Mouse (Mus musculus) embryonic stem cell, embryonic (primary cell): ENCODE data around the gene Tfip11.

Experiments
- CTCF ChIA-PET, 4 experiments: fragments of 300-600 bp in 2 of 4; fragments of 350-600 bp in 2 of 4; sonication (Branson Sonifier 250); formaldehyde crosslinking; loops; one replicate each; lab custom pipeline; 2022; ENCODE audit warnings: inconsistent platforms in 2 of 4; lab: Charles Lee
- POLR2A ChIA-PET, 4 experiments: fragments of 300-600 bp in 2 of 4; fragments of 350-600 bp in 2 of 4; sonication (Branson Sonifier 250); formaldehyde crosslinking; loops; one replicate each; lab custom pipeline; 2022; ENCODE audit warnings: antibody characterized with exemption in 4 of 4, inconsistent platforms in 1 of 4; lab: Charles Lee

The Tfip11 gene

DNA sequence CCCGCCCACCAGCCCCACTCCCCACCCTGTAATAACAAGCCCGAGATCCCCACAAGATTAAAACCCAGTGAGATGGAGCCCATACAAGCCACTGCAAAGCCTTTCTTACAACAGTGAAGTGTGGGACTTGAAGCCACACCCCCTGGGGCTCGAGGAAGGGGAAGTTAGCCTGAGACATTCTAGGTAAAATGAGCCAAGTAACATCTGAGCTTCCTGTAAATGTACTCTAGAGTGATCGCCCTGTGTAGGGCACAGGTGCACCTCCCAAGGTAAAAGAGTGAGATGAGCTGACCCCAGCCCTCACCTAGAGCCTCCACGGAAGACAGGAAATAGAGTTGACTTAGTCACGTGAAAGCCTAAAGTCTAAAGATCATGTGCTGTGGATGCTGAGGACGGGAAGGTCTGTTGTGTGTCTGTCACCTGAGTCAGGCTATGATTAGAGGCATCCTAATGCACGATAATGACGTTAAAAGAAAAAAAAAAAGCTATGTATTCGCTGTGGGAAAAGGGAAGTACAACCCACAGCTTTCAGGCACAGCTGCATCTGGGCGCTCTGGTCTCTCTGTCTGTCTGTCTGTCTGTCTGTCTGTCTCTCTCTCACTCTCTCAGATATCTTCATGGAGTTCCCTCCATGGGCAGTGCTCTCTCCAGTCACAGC lies 39.0 kb upstream of the Tfip11 start:
- ChIA-PET CTCF (interaction anchor here in 3 of 4 experiments (0.5 to 0.9 kb wide), 4 partner anchors 46 to 1094 kb away, joined by 3 to 5 read pairs (median 4); no protein-coding TSS in a partner anchor), POLR2A (interaction anchor here in 3 of 4 experiments (0.7 to 4.6 kb wide), 20 partner anchors 8 to 308 kb away, joined by 3 to 40 read pairs (median 4); partner anchors contain the start of gene Tpst2 (in 3 of the 3))

DNA sequence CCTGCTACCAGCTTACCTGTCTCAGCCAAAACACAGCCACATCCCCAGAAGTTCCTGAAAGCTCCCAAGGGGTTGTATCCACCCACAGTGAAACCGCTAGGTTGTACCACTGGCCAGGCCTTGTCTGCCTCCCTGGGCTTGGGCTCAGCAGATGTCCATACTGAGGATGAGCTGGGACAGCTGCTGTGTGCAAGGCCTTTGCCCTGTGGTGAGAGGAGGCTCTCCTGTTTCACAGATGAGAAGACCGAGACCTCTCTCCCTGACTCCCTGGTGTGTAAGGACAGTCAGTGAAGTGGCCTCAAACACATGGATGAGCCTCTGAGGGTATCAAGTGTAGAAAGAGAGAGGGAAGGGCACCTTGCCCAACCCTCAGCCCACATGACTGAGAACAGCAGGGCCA lies 38.5 kb upstream of the Tfip11 start:
- ChIA-PET CTCF (interaction anchor here in 2 of 4 experiments (0.5 to 0.8 kb wide), 2 partner anchors 47 to 445 kb away, joined by 3 to 4 read pairs; no protein-coding TSS in a partner anchor), POLR2A (interaction anchor here in 3 of 4 experiments (0.7 to 4.6 kb wide), 17 partner anchors 7 to 308 kb away, joined by 3 to 40 read pairs (median 5); partner anchors contain the start of gene Tpst2 (in 3 of the 3))

GRCm38 (mm10) chr5:112288193-112289141 lies 37.7 kb upstream of the Tfip11 start:
- ChIA-PET CTCF (interaction anchor here in 1 of 4 experiments (0.6 kb wide), 1 partner anchor 14 kb away, joined by 9 read pairs; no protein-coding TSS in a partner anchor), POLR2A (interaction anchor here (0.6 to 4.6 kb wide), 12 partner anchors 9 to 743 kb away, joined by 3 to 40 read pairs (median 4); partner anchors contain the start of gene Tpst2 (in 3 of the 4))

DNA sequence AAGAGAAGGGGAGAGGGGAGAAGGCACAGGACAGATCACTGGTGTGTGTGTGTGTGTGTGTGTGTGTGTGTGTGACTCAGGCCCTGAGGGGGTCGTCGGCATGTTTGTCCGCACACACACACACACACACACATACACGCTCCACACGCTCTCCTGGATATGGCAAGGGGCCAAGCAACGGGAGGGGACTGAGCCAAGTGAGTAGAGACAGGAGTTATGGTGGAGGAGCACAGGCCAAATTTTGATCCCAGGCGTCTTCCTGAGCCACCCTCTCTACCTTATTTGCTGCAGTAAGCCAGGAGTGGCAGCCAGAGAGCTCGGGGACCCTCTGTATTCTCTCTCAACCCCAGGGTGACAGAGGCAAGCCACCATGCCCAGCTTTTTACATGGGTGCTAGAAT lies 36.9 kb upstream of the Tfip11 start:
- CTCF ChIA-PET = interaction anchor here in 2 of 4 experiments (0.6 to 1.0 kb wide), 4 partner anchors 8 to 108 kb away, joined by 3 to 9 read pairs (median 3); no protein-coding TSS in a partner anchor
- POLR2A ChIA-PET = interaction anchor here in 2 of 4 experiments (0.6 to 3.8 kb wide), 6 partner anchors 8 to 35 kb away, joined by 3 to 22 read pairs (median 3); partner anchors contain the start of gene Tpst2 (in 1 of the 2)

- ChIA-PET CTCF (interaction anchor here in 2 of 4 experiments (0.6 to 1.0 kb wide), 4 partner anchors 9 to 180 kb away, joined by 3 read pairs; no protein-coding TSS in a partner anchor), POLR2A (interaction anchor here in 2 of 4 experiments (0.6 to 4.0 kb wide), 9 partner anchors 8 to 43 kb away, joined by 3 to 25 read pairs (median 3); partner anchors contain the start of gene Tpst2 (in 1 of the 2))
These were observed 36.2 kb upstream of the Tfip11 start for GRCm38 (mm10) chr5:112289819-112290535.

- ChIA-PET CTCF (no interaction called here), POLR2A (interaction anchor here in 2 of 4 experiments (0.7 to 4.0 kb wide), 8 partner anchors 8 to 42 kb away, joined by 3 to 25 read pairs (median 4); partner anchors contain the start of gene Tpst2 (in 2 of the 2))
These were observed 35.6 kb upstream of the Tfip11 start for GRCm38 (mm10) chr5:112290536-112290880.

DNA sequence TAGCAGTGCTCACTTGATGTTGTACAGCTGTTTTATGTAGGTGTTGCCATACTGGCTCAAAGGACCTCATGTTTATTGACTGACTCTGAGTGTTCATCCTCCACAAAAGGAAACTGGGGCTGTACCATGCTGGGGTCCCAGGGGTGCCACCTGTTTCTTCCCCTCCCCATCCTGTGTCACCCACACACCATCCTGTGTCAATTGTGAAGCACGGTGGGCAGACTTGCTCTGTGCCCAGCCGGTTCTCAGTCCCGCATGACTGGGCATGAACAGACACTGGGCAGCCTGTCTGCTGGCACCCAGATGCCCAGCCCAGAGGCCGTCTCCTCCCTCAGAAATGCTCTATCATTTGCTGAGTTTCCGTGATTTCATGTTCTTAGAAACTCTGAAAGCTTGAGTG lies 34.3 kb upstream of the Tfip11 start:
- ChIA-PET CTCF (interaction anchor here in 1 of 4 experiments (0.6 kb wide), 1 partner anchor 24 kb away, joined by 5 read pairs; no protein-coding TSS in a partner anchor), POLR2A (interaction anchor here in 2 of 4 experiments (0.6 to 4.0 kb wide), 8 partner anchors 9 to 898 kb away, joined by 3 to 25 read pairs (median 4); partner anchors contain the start of gene Tpst2 (in 2 of the 2))

GRCm38 (mm10) chr5:112292343-112292980 lies 33.7 kb upstream of the Tfip11 start:
- CTCF ChIA-PET = no interaction called here
- POLR2A ChIA-PET = interaction anchor here in 2 of 4 experiments (1.0 to 4.0 kb wide), 12 partner anchors 8 to 51 kb away, joined by 3 to 25 read pairs (median 4); partner anchors contain the start of gene Tpst2 (in 2 of the 2)

DNA sequence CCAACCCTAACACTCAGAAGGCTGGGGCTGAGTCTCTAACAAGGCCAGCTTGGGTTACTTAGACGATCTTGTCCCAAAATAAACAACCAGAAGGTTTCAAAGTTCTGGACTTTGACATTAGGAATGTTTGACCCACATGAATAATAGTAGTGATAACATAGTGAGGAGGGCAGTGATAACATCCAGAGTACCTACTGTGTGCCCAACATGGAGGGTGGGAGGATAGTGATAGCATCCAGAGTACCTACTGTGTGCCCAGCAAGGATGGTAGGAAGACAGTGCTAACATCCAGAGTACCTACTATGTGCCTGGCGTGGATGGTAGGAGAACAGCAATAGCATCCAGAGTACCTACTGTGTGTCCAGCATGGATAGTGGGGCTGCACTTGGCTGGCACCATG lies 32.4 kb upstream of the Tfip11 start:
- ChIA-PET CTCF (interaction anchor here in 2 of 4 experiments (0.6 to 0.8 kb wide), 2 partner anchors 16 to 57 kb away, joined by 3 to 8 read pairs; no protein-coding TSS in a partner anchor), POLR2A (interaction anchor here in 2 of 4 experiments (1.4 to 4.0 kb wide), 8 partner anchors 9 to 25 kb away, joined by 3 to 25 read pairs (median 6); partner anchors contain the start of gene Tpst2 (in 2 of the 2))

- POLR2A ChIA-PET = interaction anchor here in 2 of 4 experiments (1.0 to 2.8 kb wide), 13 partner anchors 8 to 53 kb away, joined by 3 to 20 read pairs (median 6); partner anchors contain the start of gene Tpst2 (in 1 of the 2)
- CTCF ChIA-PET = interaction anchor here in 3 of 4 experiments (0.6 to 1.5 kb wide), 5 partner anchors 41 to 158 kb away, joined by 3 to 10 read pairs (median 5); no protein-coding TSS in a partner anchor
These were observed 31.5 kb upstream of the Tfip11 start for GRCm38 (mm10) chr5:112294696-112295095.

- POLR2A ChIA-PET = interaction anchor here in 3 of 4 experiments (0.6 to 2.8 kb wide), 15 partner anchors 9 to 100 kb away, joined by 3 to 20 read pairs (median 5); partner anchors contain the start of gene Tpst2 (in 1 of the 3)
- CTCF ChIA-PET = interaction anchor here in 3 of 4 experiments (0.6 to 1.5 kb wide), 4 partner anchors 41 to 159 kb away, joined by 3 to 10 read pairs (median 4); no protein-coding TSS in a partner anchor
These were observed 31.0 kb upstream of the Tfip11 start for GRCm38 (mm10) chr5:112295162-112295561.

DNA sequence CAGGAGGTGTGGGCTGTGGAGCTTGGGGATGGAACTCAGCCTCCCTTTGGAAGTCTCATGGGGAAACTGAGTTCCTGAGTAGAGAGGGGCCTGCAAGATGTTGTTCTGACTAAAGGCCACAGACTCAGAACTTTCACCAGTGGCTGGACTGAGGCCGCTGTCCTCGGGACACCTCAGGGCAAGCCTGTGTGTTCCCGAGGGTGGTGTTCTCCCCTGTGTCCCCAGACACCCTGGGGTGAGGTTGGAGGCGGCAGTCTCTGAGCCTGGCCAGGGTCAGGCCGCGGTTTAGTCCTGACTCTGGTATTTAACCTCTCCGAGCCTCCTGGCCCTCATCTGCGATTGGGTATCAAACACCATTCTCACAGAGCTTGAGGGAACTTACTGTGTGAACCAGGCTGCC lies 30.6 kb upstream of the Tfip11 start:
- CTCF ChIA-PET = interaction anchor here in 3 of 4 experiments (0.6 to 1.5 kb wide), 3 partner anchors 55 to 159 kb away, joined by 3 to 10 read pairs (median 5); no protein-coding TSS in a partner anchor
- POLR2A ChIA-PET = interaction anchor here in 3 of 4 experiments (0.6 to 2.8 kb wide), 13 partner anchors 9 to 100 kb away, joined by 3 to 20 read pairs (median 5); partner anchors contain the start of gene Tpst2 (in 1 of the 3)

DNA sequence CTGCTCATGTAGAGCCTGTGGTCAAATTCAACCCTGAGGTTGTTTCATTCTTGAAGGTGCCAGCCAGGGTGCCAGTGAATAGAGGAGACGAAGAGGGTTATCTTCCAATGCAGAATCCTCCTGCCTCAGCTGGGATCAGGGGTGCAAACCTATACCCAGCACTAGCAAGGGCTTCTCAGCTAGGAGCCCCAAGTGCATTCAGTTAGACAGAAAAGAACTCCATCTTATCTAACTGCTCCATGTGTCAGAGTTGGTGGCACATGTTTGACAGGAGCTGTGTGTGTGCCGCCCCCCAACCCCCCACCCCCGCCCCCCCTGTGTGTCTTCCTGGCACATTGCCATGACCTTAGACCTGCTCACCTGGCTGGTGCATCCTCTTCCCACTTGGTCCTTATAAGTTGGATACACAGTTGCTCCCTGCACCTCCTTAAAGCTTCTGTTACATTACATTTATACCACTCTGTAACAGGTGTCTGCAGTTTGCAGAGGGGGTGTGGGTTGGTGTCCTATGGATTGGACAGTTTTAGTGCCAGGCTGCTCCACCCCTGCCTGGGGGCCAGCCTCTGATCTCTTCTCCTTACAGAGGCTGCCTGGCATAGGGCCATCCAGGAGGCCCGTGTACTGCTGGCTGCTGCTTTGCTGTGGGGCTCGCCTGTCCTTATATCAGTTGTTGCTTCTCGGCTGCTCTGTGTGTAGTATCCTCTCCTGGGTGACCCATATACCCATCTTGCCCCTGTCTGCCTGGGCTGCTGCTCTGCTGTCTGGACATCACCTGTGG lies 29.6 kb upstream of the Tfip11 start:
- ChIA-PET CTCF (interaction anchor here in 1 of 4 experiments (1.5 kb wide), 1 partner anchor 56 kb away, joined by 5 read pairs; no protein-coding TSS in a partner anchor), POLR2A (interaction anchor here in 3 of 4 experiments (0.7 to 5.4 kb wide), 5 partner anchors 10 to 20 kb away, joined by 3 to 20 read pairs (median 5); partner anchors contain the start of gene Tpst2 (in 1 of the 3))

DNA sequence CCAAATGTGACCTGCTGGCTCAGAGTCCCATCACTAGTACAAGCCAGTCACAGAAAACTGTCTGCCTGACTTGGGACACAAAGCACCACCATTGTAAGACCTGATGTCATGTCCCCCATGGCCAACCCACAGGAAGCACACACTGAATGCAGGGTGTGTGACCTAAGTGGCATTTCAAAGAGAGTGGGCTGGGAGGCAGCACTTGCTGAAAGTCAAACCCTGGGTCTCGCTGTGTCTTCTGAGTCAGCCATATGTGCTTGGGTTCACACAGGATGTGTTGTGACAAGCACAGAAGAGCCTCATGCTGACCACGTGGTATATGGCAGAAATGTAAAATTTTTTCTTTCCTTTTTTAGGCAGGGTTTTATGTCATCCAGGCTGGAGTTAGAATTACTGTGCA lies 28.9 kb upstream of the Tfip11 start:
- POLR2A ChIA-PET = interaction anchor here in 3 of 4 experiments (0.7 to 5.4 kb wide), 5 partner anchors 10 to 21 kb away, joined by 3 to 18 read pairs (median 5); partner anchors contain the start of gene Tpst2 (in 2 of the 3)
- CTCF ChIA-PET = no interaction called here
